Mouse (Mus musculus): ENCODE results near the gene Inka2. TPM values are rescaled to one million over a fixed set of nuclear protein-coding genes. Genes with fewer than 3 reads are reported as not detected.

The Inka2 gene
- polyA plus RNA-seq, 1 experiment from 2014 or later, result 0.36 TPM

- H3K27me3 ChIP-seq (replicated peaks; ENCODE audit: control insufficient read depth, insufficient read depth, low read length), result peaks cover 17% of the 10 kb centered on the region
- H3K36me3 ChIP-seq (ENCODE audit: control insufficient read depth, insufficient read depth, low read length), result no peaks in the 10 kb centered on the region
- no peaks in the 10 kb centered on the region for H3K9me3 ChIP-seq (ENCODE audit: control insufficient read depth, low read length)
- H3K27ac ChIP-seq (ENCODE audit: low read depth, low read length), result no peak overlapping the region
- WGBS, result 53% methylated on average over 6 of the region's 6 CpGs
- peaks cover 47% of the 10 kb centered on the region for H3K4me1 ChIP-seq (replicated peaks; ENCODE audit: control insufficient read depth, insufficient read depth, low read length)
- ATAC-seq (replicated peaks; ENCODE audit: low FRiP score) (no peak), DNase-seq (ENCODE audit: low spot score) (peak; percentile 29)
- peak overlapping the region; percentile 100 for H3K4me2 ChIP-seq
- H3K9ac ChIP-seq (ENCODE audit: low read depth, low read length), result no peak overlapping the region
- H3K4me3 ChIP-seq (ENCODE audit: low read depth, low read length), result no peak overlapping the region
Observed at GRCm38 (mm10) chr3:105703571-105703970, 828 bp upstream of the Inka2 start.

GRCm38 (mm10) chr3:105705061-105705549, 706 bp downstream of the Inka2 start:
- peak; percentile 56 for DNase-seq (ENCODE audit: low spot score)
- H3K27me3 ChIP-seq (replicated peaks; ENCODE audit: control insufficient read depth, insufficient read depth, low read length), result peaks cover 17% of the 10 kb centered on the region
- H3K4me1 ChIP-seq (replicated peaks; ENCODE audit: control insufficient read depth, insufficient read depth, low read length), result peaks cover 33% of the 10 kb centered on the region
- H3K4me2 ChIP-seq, result peak overlapping the region; percentile 100
- H3K9ac ChIP-seq (ENCODE audit: low read depth, low read length), result peak overlapping the region; percentile 61
- 0% methylated on average over 28 of the region's 28 CpGs for WGBS
- no peak overlapping the region for H3K27ac ChIP-seq (ENCODE audit: low read depth, low read length)
- H3K36me3 ChIP-seq (ENCODE audit: control insufficient read depth, insufficient read depth, low read length), result no peaks in the 10 kb centered on the region
- peak; percentile 30 for ATAC-seq (replicated peaks; ENCODE audit: low FRiP score)
- peak overlapping the region; percentile 61 for H3K4me3 ChIP-seq (ENCODE audit: low read depth, low read length)
- no peaks in the 10 kb centered on the region for H3K9me3 ChIP-seq (ENCODE audit: control insufficient read depth, low read length)

- WGBS, result 31% methylated on average over 3 of the region's 3 CpGs
- Histone ChIP-seq H3K27ac (ENCODE audit: low read depth, low read length) (no peak overlapping the region), H3K4me1 (replicated peaks; ENCODE audit: control insufficient read depth, insufficient read depth, low read length) (peaks cover 30% of the 10 kb centered on the region), H3K4me2 (peak overlapping the region; percentile 100), H3K9me3 (ENCODE audit: control insufficient read depth, low read length) (no peaks in the 10 kb centered on the region), H3K27me3 (replicated peaks; ENCODE audit: control insufficient read depth, insufficient read depth, low read length) (peaks cover 17% of the 10 kb centered on the region), H3K9ac (ENCODE audit: low read depth, low read length) (peak overlapping the region; percentile 61), H3K36me3 (ENCODE audit: control insufficient read depth, insufficient read depth, low read length) (no peaks in the 10 kb centered on the region), H3K4me3 (ENCODE audit: low read depth, low read length) (peak overlapping the region; percentile 61)
- DNase-seq (ENCODE audit: low spot score) (peak; percentile 31), ATAC-seq (replicated peaks; ENCODE audit: low FRiP score) (no peak)
Observed at GRCm38 (mm10) chr3:105705561-105705960, 1.2 kb downstream of the Inka2 start.

GRCm38 (mm10) chr3:105706366-105707020, 2.1 kb downstream of the Inka2 start:
- DNase-seq (ENCODE audit: low spot score), result peak; percentile 15
- no peak overlapping the region for H3K4me3 ChIP-seq (ENCODE audit: low read depth, low read length)

GRCm38 (mm10) chr3:105707590-105707989, 3.2 kb downstream of the Inka2 start:
- ATAC-seq (replicated peaks; ENCODE audit: low FRiP score) (no peak), DNase-seq (ENCODE audit: low spot score) (peak; percentile 29)
- H3K4me2 ChIP-seq, result no peak overlapping the region
- no peaks in the 10 kb centered on the region for H3K9me3 ChIP-seq (ENCODE audit: control insufficient read depth, low read length)
- WGBS, result 49% methylated on average over 7 of the region's 7 CpGs
- H3K9ac ChIP-seq (ENCODE audit: low read depth, low read length), result no peak overlapping the region
- H3K36me3 ChIP-seq (ENCODE audit: control insufficient read depth, insufficient read depth, low read length), result no peaks in the 10 kb centered on the region
- H3K4me1 ChIP-seq (replicated peaks; ENCODE audit: control insufficient read depth, insufficient read depth, low read length), result peaks cover 20% of the 10 kb centered on the region
- H3K4me3 ChIP-seq (ENCODE audit: low read depth, low read length), result no peak overlapping the region
- H3K27me3 ChIP-seq (replicated peaks; ENCODE audit: control insufficient read depth, insufficient read depth, low read length), result peaks cover 17% of the 10 kb centered on the region
- H3K27ac ChIP-seq (ENCODE audit: low read depth, low read length), result no peak overlapping the region

More at GRCm38 (mm10) chr3:105706366-105707020, 2.1 kb downstream of the Inka2 start:
- 50% methylated on average over 4 of the region's 4 CpGs for WGBS
- Histone ChIP-seq H3K9me3 (ENCODE audit: control insufficient read depth, low read length) (no peaks in the 10 kb centered on the region), H3K27me3 (replicated peaks; ENCODE audit: control insufficient read depth, insufficient read depth, low read length) (peaks cover 17% of the 10 kb centered on the region), H3K4me1 (replicated peaks; ENCODE audit: control insufficient read depth, insufficient read depth, low read length) (peaks cover 27% of the 10 kb centered on the region), H3K9ac (ENCODE audit: low read depth, low read length) (no peak overlapping the region), H3K27ac (ENCODE audit: low read depth, low read length) (no peak overlapping the region), H3K4me2 (no peak overlapping the region), H3K36me3 (ENCODE audit: control insufficient read depth, insufficient read depth, low read length) (no peaks in the 10 kb centered on the region)
- ATAC-seq (replicated peaks; ENCODE audit: low FRiP score), result no peak

- no peaks in the 10 kb centered on the region for H3K36me3 ChIP-seq (ENCODE audit: control insufficient read depth, insufficient read depth, low read length)
- WGBS, result 70% methylated on average over 6 of the region's 6 CpGs
- H3K9ac ChIP-seq (ENCODE audit: low read depth, low read length), result no peak overlapping the region
- H3K27me3 ChIP-seq (replicated peaks; ENCODE audit: control insufficient read depth, insufficient read depth, low read length), result peaks cover 14% of the 10 kb centered on the region
- DNase-seq (ENCODE audit: low spot score) (no peak), ATAC-seq (replicated peaks; ENCODE audit: low FRiP score) (no peak)
- H3K4me1 ChIP-seq (replicated peaks; ENCODE audit: control insufficient read depth, insufficient read depth, low read length), result peaks cover 2% of the 10 kb centered on the region; the same call in 1 of the 2 replicates
- no peaks in the 10 kb centered on the region for H3K9me3 ChIP-seq (ENCODE audit: control insufficient read depth, low read length)
- H3K27ac ChIP-seq (ENCODE audit: low read depth, low read length), result no peak overlapping the region
- no peak overlapping the region for H3K4me3 ChIP-seq (ENCODE audit: low read depth, low read length)
- H3K4me2 ChIP-seq, result no peak overlapping the region
Observed at GRCm38 (mm10) chr3:105710246-105710645, 5.8 kb downstream of the Inka2 start.

- no peaks in the 10 kb centered on the region for H3K9me3 ChIP-seq (ENCODE audit: control insufficient read depth, low read length)
- 60% methylated on average over 7 of the region's 7 CpGs for WGBS
- no peaks in the 10 kb centered on the region for H3K4me1 ChIP-seq (replicated peaks; ENCODE audit: control insufficient read depth, insufficient read depth, low read length)
- H3K27me3 ChIP-seq (replicated peaks; ENCODE audit: control insufficient read depth, insufficient read depth, low read length), result peaks cover 8% of the 10 kb centered on the region
- no peak overlapping the region for H3K9ac ChIP-seq (ENCODE audit: low read depth, low read length)
- H3K36me3 ChIP-seq (ENCODE audit: control insufficient read depth, insufficient read depth, low read length), result no peaks in the 10 kb centered on the region
- peak; percentile 28 for DNase-seq (ENCODE audit: low spot score)
- H3K4me2 ChIP-seq, result no peak overlapping the region
- ATAC-seq (replicated peaks; ENCODE audit: low FRiP score), result no peak; the same call in 1 of the 2 replicates
- no peak overlapping the region for H3K4me3 ChIP-seq (ENCODE audit: low read depth, low read length)
- no peak overlapping the region for H3K27ac ChIP-seq (ENCODE audit: low read depth, low read length)
Observed at GRCm38 (mm10) chr3:105711741-105712140, 7.3 kb downstream of the Inka2 start.

GRCm38 (mm10) chr3:105712827-105713226, 8.4 kb downstream of the Inka2 start:
- Histone ChIP-seq H3K27me3 (replicated peaks; ENCODE audit: control insufficient read depth, insufficient read depth, low read length) (peaks cover under 1% of the 10 kb centered on the region; the same call in 1 of the 2 replicates), H3K4me1 (replicated peaks; ENCODE audit: control insufficient read depth, insufficient read depth, low read length) (no peaks in the 10 kb centered on the region), H3K4me3 (ENCODE audit: low read depth, low read length) (no peak overlapping the region), H3K9me3 (ENCODE audit: control insufficient read depth, low read length) (no peaks in the 10 kb centered on the region), H3K27ac (ENCODE audit: low read depth, low read length) (no peak overlapping the region), H3K4me2 (no peak overlapping the region), H3K9ac (ENCODE audit: low read depth, low read length) (no peak overlapping the region), H3K36me3 (ENCODE audit: control insufficient read depth, insufficient read depth, low read length) (no peaks in the 10 kb centered on the region)
- DNase-seq (ENCODE audit: low spot score) (no peak), ATAC-seq (replicated peaks; ENCODE audit: low FRiP score) (no peak)
